Mouse (Mus musculus): Measurements from ENCODE around the gene Olfr561.

Gene Olfr561

GRCm38 (mm10) chr7:102770921-102771320 is at the start of gene Olfr561:
Olfr561 (plus strand) TSS chr7:102771221.
- DNase-seq: no peak

- no peak for DNase-seq
Measured at GRCm38 (mm10) chr7:102727391-102727790, 43.6 kb upstream of the Olfr561 start, which contains the start of gene Olfr559. Olfr559 (minus strand) TSS chr7:102727491.

GRCm38 (mm10) chr7:102733793-102734192 is 37.2 kb upstream of the Olfr561 start:
- no peak for DNase-seq

GRCm38 (mm10) chr7:102737705-102738104 is 33.3 kb upstream of the Olfr561 start:
- DNase-seq: no peak

- no peak for DNase-seq
Measured at GRCm38 (mm10) chr7:102752086-102752485, 18.9 kb upstream of the Olfr561 start.

GRCm38 (mm10) chr7:102759266-102759665 is 11.8 kb upstream of the Olfr561 start, which contains the start of the genes Olfr560 and Olfr78:
Olfr560 (minus strand) TSS chr7:102759366.
Olfr78 (minus strand) TSS chr7:102759471.
- no peak for DNase-seq

GRCm38 (mm10) chr7:102803180-102803579 is 32.2 kb downstream of the Olfr561 start, which contains the start of gene Olfr564:
Olfr564 (plus strand) TSS chr7:102803480.
- DNase-seq: no peak

Measured in layer of hippocampus, adult 9-11 months (tissue).